Mouse (Mus musculus) v-Abl transformed pro-B cells (cell line): ENCODE data around the gene Fam162b.

Source experiments
- in situ Hi-C, 2 experiments: fragments of 400-800 bp; cut with MboI; formaldehyde crosslinking; loops; one replicate each; pipeline ENCODE4 v1.15.1; 2025; ENCODE audit not compliant: unreplicated experiment in 2 of 2

Gene Fam162b

GRCm38 (mm10) chr10:51590139-51590574 is at the start of gene Fam162b:
Fam162b (minus strand) TSS chr10:51590517.
- in situ Hi-C loops: no loop called here

GRCm38 (mm10) chr10:51631411-51632136 is 41.3 kb upstream of the Fam162b start, which contains the start of gene Gprc6a:
Gprc6a (minus strand) TSS chr10:51631461.
- in situ Hi-C loops: no loop called here

GRCm38 (mm10) chr10:51621193-51621592 is 30.9 kb upstream of the Fam162b start:
- in situ Hi-C loops: no loop called here

GRCm38 (mm10) chr10:51620126-51620525 is 29.8 kb upstream of the Fam162b start:
- in situ Hi-C loops: no loop called here

- in situ Hi-C loops: no loop called here
Observed at GRCm38 (mm10) chr10:51618538-51618937, 28.2 kb upstream of the Fam162b start.

GRCm38 (mm10) chr10:51614826-51615590 is 24.7 kb upstream of the Fam162b start:
- in situ Hi-C loops: no loop called here

- in situ Hi-C loops: no loop called here
Observed at GRCm38 (mm10) chr10:51613421-51613820, 23.1 kb upstream of the Fam162b start.

GRCm38 (mm10) chr10:51611969-51612682 is 21.8 kb upstream of the Fam162b start:
- in situ Hi-C loops: no loop called here

- in situ Hi-C loops: no loop called here
Observed at GRCm38 (mm10) chr10:51609741-51610425, 19.6 kb upstream of the Fam162b start.

GRCm38 (mm10) chr10:51596928-51597635 is 6.8 kb upstream of the Fam162b start:
- in situ Hi-C loops: no loop called here

GRCm38 (mm10) chr10:51595001-51595931 is 4.9 kb upstream of the Fam162b start:
- in situ Hi-C loops: no loop called here

- in situ Hi-C loops: no loop called here
Observed at GRCm38 (mm10) chr10:51591574-51591973, 1.3 kb upstream of the Fam162b start.

GRCm38 (mm10) chr10:51584919-51585318 is 5.4 kb downstream of the Fam162b start:
- in situ Hi-C loops: no loop called here

GRCm38 (mm10) chr10:51584378-51584777 is 5.9 kb downstream of the Fam162b start:
- in situ Hi-C loops: no loop called here

- in situ Hi-C loops: no loop called here
Observed at GRCm38 (mm10) chr10:51571225-51571996, 18.9 kb downstream of the Fam162b start.

GRCm38 (mm10) chr10:51556005-51556404 is 34.3 kb downstream of the Fam162b start:
- in situ Hi-C loops: no loop called here

GRCm38 (mm10) chr10:51553348-51554123 is 36.8 kb downstream of the Fam162b start:
- in situ Hi-C loops: no loop called here
